Mouse (Mus musculus): ENCODE results near the gene Stag3.
A peak's percentile ranks its signal among the peaks of the same experiment; 100 is the strongest.

Stag3 gene

DNA sequence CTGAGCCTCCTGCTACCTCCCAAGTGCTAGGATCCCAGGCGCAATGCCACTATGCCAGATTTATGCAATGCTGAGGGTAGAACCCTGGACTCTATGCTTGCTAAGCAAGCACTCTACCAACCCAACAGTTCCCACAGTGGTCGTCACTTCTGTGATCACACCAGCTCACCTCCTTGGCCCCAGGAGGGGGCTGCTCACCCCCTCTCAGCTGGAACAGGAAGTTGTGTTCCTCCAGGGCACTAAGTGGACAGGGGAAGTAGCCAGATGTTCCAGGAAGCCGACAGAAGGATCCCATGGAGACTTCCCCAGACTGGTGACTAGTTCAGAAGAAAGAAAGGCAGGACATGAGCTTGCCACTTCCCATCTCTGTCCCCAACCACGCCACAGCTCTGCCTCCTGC, 18.0 kb upstream of the Stag3 start:
- no peaks in the 10 kb centered on the region for H3K27me3 ChIP-seq (ENCODE audit: control insufficient read depth, insufficient read depth, low read length, poor library complexity, severe bottlenecking)
- no peak for DNase-seq (ENCODE audit: low read depth, low spot score)

DNA sequence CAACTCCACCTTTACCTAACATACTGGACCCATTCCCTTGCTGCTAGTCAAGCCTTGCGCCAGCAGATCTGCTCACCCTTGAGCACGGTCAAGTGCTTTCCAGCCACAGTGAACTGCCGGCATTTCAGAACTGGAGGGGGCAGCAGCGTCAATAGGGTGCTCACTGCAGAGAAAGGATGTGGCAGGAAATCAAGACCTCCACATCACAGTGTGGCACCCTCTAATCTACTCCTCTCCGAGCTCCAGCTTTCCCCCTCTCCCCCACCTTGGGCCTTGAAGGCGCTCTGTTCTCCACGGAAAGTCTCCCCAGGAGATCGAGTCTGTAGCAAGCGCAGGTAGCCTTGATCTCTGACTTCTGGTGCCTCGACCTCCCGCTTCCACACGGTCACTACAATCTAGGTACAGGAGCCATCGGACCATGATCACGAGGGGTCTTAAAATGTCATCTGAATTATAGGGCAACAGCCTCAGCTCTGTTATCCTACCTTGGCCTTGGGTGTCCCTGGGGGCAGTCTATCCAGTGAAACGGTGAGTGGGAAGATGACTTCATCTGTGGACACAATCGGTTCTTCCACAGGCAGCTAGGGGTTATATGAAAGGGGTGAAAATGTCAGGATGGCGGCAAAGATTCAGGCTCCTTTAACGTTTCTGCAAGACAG, 17.3 kb upstream of the Stag3 start:
- H3K36me3 ChIP-seq (ENCODE audit: control insufficient read depth, insufficient read depth, low read length, poor library complexity, severe bottlenecking) = peaks cover 11% of the 10 kb centered on the region
- DNase-seq (ENCODE audit: low read depth, low spot score) = no peak

More for the DNA sequence above, 18.0 kb upstream of the Stag3 start:
- peaks cover 11% of the 10 kb centered on the region for H3K36me3 ChIP-seq (ENCODE audit: control insufficient read depth, insufficient read depth, low read length, poor library complexity, severe bottlenecking)

DNA sequence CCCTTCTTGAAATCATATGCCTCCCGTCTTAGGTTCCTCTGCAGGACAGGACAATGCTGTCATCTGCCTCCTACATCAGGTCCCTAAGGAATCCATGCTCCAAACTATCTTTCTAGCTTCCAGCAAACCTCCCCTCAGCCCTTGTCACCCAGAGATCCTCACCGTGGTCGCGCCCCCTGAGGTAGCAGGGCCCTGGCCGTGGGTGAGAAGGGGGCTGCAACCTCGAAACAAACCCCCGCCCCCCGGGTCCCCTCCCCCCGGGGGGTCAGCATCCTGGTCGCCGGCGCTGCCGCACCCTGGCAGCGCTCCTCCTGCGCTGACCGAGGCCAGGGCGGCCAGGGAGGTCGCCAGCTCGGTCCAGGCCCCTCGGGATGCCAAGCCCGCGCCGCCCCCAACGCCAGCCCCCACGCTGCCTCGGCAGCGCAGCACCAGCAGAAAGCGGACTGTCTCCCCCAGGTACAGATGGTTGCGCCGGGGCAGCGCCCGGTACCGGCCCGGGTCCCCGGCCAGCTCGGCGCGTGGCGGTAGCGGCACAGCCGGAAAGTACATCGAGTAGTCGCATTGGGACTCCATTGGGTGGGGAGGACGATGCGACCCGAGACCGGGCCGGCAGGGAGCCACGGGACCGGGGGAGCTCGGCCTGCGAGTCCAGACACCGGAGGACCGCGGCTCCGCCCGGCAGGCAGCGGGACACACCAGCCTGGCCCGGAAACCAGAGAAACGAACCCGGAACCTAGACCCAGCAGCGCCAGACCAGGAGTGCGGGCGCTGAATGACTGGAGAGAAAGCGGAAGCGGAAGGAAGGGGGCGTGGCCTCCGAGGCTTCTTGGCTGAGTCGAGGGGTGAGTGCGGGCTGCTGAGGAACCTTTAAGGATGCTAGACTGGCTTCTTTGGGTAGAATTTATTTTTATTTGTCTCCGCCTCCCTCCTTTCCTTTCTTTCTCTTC, 16.5 kb upstream of the Stag3 start, which contains the start of gene BC037034:
Gene BC037034 (minus strand): TSS at position 774 of the 947 bp plus-strand sequence.
- DNase-seq (ENCODE audit: low read depth, low spot score) = peak; percentile 94
- Histone ChIP-seq H3K27me3 (ENCODE audit: control insufficient read depth, insufficient read depth, low read length, poor library complexity, severe bottlenecking) (no peaks in the 10 kb centered on the region), H3K36me3 (ENCODE audit: control insufficient read depth, insufficient read depth, low read length, poor library complexity, severe bottlenecking) (peaks cover 10% of the 10 kb centered on the region)

More for the DNA sequence above, 17.3 kb upstream of the Stag3 start:
- H3K27me3 ChIP-seq (ENCODE audit: control insufficient read depth, insufficient read depth, low read length, poor library complexity, severe bottlenecking) = no peaks in the 10 kb centered on the region

DNA sequence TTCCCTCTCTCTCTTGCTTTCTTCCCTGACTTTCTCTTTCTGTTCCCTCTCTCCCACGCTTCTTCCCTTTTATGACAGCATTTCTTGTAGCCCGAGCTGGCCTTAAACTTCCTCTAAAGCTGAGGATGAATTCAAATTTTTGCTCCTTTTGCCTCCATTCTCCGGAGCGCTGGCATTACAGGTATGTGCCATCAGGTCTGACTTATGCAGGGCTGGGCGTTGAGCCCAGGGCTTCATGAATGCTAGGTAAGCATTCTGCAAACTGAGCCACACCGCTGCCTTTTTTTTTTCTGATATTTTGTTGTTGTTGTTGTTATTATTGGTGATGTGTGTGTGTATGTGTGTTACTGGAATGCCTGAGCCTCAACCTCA, 15.8 kb upstream of the Stag3 start:
- H3K36me3 ChIP-seq (ENCODE audit: control insufficient read depth, insufficient read depth, low read length, poor library complexity, severe bottlenecking) = peaks cover 6% of the 10 kb centered on the region
- DNase-seq (ENCODE audit: low read depth, low spot score) = no peak
- H3K27me3 ChIP-seq (ENCODE audit: control insufficient read depth, insufficient read depth, low read length, poor library complexity, severe bottlenecking) = no peaks in the 10 kb centered on the region

DNA sequence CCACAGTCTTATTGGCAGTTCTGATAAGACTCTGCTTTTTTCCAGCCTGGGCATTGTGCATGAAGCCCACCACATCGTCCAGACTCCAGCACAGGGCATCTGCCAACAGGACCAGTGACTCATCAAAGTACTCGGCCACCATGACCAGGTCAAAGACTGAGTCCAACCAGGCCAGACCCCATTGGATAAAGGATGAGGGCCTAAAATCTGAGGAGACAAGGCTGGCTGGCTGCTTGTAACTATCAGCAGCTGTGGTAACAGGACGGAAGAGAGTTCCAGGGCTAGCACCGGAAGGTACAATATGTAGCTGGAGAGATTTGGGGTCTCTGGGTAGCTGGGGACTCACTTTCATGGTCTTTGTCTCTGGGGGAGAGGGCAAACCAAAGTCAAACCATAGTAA, 14.3 kb upstream of the Stag3 start:
- Histone ChIP-seq H3K36me3 (ENCODE audit: control insufficient read depth, insufficient read depth, low read length, poor library complexity, severe bottlenecking) (peaks cover 6% of the 10 kb centered on the region), H3K27me3 (ENCODE audit: control insufficient read depth, insufficient read depth, low read length, poor library complexity, severe bottlenecking) (no peaks in the 10 kb centered on the region)
- no peak for DNase-seq (ENCODE audit: low read depth, low spot score)

DNA sequence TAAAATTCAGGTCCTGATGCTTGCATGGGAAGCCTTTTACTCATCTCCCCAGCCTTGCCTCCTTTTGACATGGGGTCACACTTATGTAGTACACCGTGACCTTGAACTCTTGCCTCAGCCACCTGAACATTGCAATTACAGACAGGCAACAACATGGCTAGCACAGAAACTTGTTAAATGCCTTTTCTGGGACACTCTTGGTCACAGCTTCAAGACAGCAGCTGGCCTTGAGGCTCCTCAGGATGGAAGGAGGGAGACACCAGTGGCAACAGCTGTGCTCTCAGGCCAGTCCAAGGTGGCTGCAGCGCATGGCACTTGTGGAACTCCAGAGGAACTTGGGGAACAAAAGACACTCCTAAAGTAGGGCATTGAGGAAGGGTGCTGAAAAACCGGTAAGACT, 12.9 kb upstream of the Stag3 start:
- no peaks in the 10 kb centered on the region for H3K27me3 ChIP-seq (ENCODE audit: control insufficient read depth, insufficient read depth, low read length, poor library complexity, severe bottlenecking)
- H3K36me3 ChIP-seq (ENCODE audit: control insufficient read depth, insufficient read depth, low read length, poor library complexity, severe bottlenecking) = no peaks in the 10 kb centered on the region
- DNase-seq (ENCODE audit: low read depth, low spot score) = no peak

DNA sequence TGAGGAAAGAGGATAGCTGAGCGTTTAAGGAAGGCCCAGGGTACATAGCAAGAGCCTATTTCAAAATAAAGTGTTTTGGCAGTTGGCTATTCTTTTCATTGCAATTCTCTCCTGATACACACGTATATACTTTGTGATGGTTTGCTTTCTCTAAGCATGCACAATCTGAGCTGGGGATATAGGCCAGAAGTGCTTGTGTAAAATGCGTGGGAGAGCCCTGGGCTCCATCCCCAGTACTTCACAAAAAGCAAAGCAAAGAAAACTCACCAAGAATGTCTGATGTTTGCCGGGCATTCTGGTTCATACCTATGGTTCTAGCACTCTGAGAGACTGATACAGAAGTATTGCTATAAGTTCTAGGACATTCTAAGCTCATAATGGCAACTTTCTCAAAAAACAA, 11.1 kb upstream of the Stag3 start:
- Histone ChIP-seq H3K27me3 (ENCODE audit: control insufficient read depth, insufficient read depth, low read length, poor library complexity, severe bottlenecking) (no peaks in the 10 kb centered on the region), H3K36me3 (ENCODE audit: control insufficient read depth, insufficient read depth, low read length, poor library complexity, severe bottlenecking) (no peaks in the 10 kb centered on the region)
- DNase-seq (ENCODE audit: low read depth, low spot score) = no peak

DNA sequence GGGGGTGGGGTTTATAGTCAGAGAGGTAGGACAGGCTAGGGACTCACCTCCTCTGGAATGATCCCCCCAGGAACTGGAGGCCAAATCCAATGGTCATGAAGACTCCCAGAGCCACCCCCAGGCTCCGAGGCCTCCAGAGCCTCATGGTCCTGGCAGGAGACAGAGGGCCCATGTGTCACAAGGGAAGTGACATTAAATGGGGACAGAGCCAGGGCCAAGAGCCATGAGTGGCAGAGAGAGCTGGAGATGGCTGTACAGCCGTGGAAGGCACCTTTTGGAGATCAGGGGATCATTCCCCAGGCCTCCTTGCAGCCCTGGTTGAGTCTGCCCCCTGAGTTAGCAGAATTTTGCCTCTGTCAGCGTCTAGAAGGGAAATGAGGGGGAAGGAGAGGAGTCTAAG, 8.8 kb upstream of the Stag3 start:
- no peak for DNase-seq (ENCODE audit: low read depth, low spot score)
- no peaks in the 10 kb centered on the region for H3K36me3 ChIP-seq (ENCODE audit: control insufficient read depth, insufficient read depth, low read length, poor library complexity, severe bottlenecking)
- no peaks in the 10 kb centered on the region for H3K27me3 ChIP-seq (ENCODE audit: control insufficient read depth, insufficient read depth, low read length, poor library complexity, severe bottlenecking)

DNA sequence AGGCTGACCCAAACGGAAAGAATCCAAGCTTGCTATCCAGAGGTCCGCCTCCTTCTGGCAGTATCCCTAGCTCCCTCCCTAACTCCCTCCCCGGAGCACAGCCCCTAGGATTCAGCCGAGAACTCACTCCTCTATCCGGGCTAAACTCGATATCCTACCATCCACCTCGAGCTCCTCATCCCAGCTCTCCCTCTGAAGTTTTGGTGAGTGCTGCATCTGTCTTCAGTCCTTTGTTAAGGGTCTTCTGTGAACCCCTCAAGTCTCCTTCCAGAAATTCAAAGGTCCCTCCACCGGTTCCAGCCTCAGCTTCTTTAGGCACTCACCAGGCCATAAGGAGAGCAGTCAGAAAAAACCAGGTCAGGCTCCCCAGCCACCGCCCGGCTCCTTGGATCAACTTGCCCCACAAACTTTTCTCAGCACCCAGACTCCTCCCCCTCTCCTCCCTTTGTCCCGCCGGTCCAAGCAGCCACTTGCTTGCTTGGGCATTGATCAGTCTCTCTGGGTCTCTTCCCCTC, 7.6 kb upstream of the Stag3 start, which contains the start of gene Gal3st4:
Gene Gal3st4 (minus strand): TSS at position 432 of the 515 bp plus-strand sequence.
- H3K36me3 ChIP-seq (ENCODE audit: control insufficient read depth, insufficient read depth, low read length, poor library complexity, severe bottlenecking) = no peaks in the 10 kb centered on the region
- H3K27me3 ChIP-seq (ENCODE audit: control insufficient read depth, insufficient read depth, low read length, poor library complexity, severe bottlenecking) = no peaks in the 10 kb centered on the region
- DNase-seq (ENCODE audit: low read depth, low spot score) = no peak

DNA sequence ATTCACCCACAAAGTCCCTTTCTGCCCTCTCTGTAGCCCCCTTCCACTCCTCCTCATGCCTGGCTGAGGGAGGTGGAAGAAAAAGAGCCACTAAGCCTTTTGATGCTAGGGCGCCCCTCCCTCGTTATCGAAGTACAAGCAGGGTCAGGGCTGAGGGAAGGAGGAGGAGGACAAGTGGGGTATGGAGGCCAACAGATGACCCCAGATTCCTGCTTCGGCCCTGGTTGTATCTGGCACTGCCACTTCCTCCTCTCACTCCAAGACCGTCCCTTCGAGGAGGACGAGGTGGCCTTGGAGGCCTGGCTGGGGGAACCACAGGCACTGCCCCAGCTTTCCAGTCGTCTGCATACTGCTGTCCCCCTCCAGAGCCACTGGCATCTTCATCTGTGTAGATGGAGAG, 5.9 kb upstream of the Stag3 start:
- Histone ChIP-seq H3K27me3 (ENCODE audit: control insufficient read depth, insufficient read depth, low read length, poor library complexity, severe bottlenecking) (no peaks in the 10 kb centered on the region), H3K36me3 (ENCODE audit: control insufficient read depth, insufficient read depth, low read length, poor library complexity, severe bottlenecking) (no peaks in the 10 kb centered on the region)
- no peak for DNase-seq (ENCODE audit: low read depth, low spot score)

DNA sequence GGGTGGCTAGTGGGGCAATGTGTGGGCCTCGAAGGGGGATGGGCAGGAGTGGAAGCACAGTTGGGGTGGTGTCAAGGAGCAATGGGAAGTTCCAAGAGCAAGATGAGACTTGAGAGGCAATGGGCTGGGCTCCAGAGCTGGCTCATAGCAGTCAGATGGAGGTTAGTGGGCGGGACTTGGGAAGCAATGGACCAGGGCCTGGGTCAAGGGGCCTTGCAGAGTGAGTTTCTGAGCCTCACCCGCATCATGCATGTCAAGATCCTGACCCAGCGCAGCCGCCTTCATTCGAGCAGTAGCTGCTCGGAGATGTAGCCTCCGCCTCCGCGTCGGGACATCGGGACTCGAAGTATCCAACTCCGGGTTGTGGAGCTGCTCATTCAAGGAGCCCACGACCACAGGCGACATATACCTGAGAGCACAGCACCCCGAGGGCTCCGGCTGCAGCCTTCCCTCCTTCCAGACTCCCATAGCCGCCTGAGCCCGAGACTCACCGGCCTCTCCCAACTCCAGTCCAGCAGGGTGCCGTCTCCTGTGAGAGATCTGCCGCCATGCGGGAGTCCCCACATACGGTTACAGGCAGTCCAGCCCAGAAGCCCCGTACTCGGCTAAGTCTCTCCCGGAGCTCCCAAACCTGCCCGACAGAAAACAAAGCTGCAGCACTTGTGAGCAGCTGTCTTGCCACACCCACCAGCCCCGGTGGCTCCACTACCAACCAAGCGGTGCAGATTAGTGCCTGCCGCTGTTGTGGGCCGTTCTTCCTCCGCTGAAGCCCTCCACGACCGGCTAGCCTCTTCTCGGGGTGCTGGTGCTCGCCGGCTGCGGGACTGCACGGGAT, 4.6 kb upstream of the Stag3 start:
- DNase-seq (ENCODE audit: low read depth, low spot score) = no peak
- Histone ChIP-seq H3K36me3 (ENCODE audit: control insufficient read depth, insufficient read depth, low read length, poor library complexity, severe bottlenecking) (no peaks in the 10 kb centered on the region), H3K27me3 (ENCODE audit: control insufficient read depth, insufficient read depth, low read length, poor library complexity, severe bottlenecking) (no peaks in the 10 kb centered on the region)

DNA sequence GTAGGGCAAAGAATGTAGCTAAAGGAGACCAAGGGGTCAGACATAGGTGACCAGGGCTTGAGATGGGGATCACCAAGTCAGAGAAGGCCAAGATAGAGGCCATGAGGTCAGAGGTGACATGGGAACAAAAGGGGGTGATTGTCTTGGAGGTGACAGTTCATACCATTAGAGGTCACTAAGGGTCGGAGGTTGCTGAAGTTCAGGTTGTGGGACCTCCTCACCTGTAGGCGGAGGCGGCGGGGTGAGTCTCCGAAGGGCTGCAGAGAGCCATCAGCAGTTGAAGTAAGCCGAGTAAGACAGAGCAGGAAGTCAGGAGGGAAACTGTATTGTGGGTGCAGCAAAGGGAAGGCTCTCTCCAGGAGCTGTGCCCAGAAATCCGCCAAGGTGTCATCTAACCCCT, 2.0 kb upstream of the Stag3 start:
- no peak for DNase-seq (ENCODE audit: low read depth, low spot score)
- H3K27me3 ChIP-seq (ENCODE audit: control insufficient read depth, insufficient read depth, low read length, poor library complexity, severe bottlenecking) = no peaks in the 10 kb centered on the region
- no peaks in the 10 kb centered on the region; the same call in 1 of the 2 replicates for H3K36me3 ChIP-seq (ENCODE audit: control insufficient read depth, insufficient read depth, low read length, poor library complexity, severe bottlenecking)

DNA sequence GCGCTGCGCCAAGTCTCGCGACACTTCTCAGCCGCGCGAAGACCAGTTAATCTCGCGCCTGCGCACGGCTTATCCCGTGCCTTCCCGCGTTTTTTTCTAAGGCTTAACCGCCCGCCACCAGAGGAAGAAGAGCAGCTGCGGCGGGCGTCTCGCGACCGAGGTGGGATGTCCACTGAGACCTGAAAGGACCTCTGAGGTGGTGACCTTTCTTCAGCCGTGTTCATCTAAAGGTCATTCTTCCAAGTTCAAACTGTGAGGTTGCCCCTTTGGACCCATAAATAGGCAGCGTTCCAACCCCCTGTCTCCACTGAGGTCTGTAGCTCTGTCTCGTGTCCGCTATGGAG, 357 bp downstream of the Stag3 start:
- no peaks in the 10 kb centered on the region for H3K27me3 ChIP-seq (ENCODE audit: control insufficient read depth, insufficient read depth, low read length, poor library complexity, severe bottlenecking)
- DNase-seq (ENCODE audit: low read depth, low spot score) = no peak

DNA sequence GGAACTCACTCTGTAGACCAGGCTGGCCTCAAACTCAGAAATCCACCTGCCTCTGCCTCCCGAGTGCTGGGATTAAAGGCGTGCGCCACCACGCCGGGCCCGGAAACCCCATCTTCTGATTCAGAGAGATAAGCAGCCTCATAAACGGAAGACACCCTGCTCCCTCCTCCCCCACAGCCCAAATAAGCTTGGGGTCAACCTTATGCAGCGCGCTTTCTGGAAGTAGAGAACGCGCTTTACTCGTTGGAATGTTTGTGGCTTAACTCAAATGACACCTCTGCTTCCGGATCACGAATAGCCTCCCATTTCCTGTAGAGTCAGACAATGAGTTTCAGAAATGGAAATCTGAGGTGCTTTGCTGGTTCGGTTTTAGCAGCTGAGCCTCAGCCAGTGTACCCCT, 789 bp downstream of the Stag3 start:
- no peak for DNase-seq (ENCODE audit: low read depth, low spot score)
- H3K27me3 ChIP-seq (ENCODE audit: control insufficient read depth, insufficient read depth, low read length, poor library complexity, severe bottlenecking) = no peaks in the 10 kb centered on the region
- no peaks in the 10 kb centered on the region; the same call in 1 of the 2 replicates for H3K36me3 ChIP-seq (ENCODE audit: control insufficient read depth, insufficient read depth, low read length, poor library complexity, severe bottlenecking)

More for the DNA sequence above, 357 bp downstream of the Stag3 start:
- H3K36me3 ChIP-seq (ENCODE audit: control insufficient read depth, insufficient read depth, low read length, poor library complexity, severe bottlenecking) = no peaks in the 10 kb centered on the region; the same call in 1 of the 2 replicates
